Mouse (Mus musculus) neural tube, embryonic 14.5 days (tissue): ENCODE data around the gene Clint1. TPM values are rescaled to one million over a fixed set of nuclear protein-coding genes. Genes with fewer than 3 reads are reported as not detected.

Experiments
- ATAC-seq: fragments of 200-750 bp; cut with Nextera tagmentation; 2 replicates; pipeline ENCODE4 v1.8.0; 2017; ENCODE audit warnings: low read depth, mild to moderate bottlenecking, moderate TSS enrichment, moderate library complexity
- H3K27ac ChIP-seq: fragments of 300-500 bp; sonication (generic); 2 replicates; pipeline ENCODE4 v1.5.1; 2014; ENCODE audit warnings: low read depth, mild to moderate bottlenecking, control low read depth, low read length, moderate library complexity, mixed read lengths
- H3K27me3 ChIP-seq: fragments of 300-500 bp; sonication (generic); 2 replicates; pipeline ENCODE4 v1.6.1; 2014; ENCODE audit warnings: low read length; ENCODE audit not compliant: control insufficient read depth, insufficient read depth
- H3K36me3 ChIP-seq: fragments of 300-500 bp; sonication (generic); 2 replicates; pipeline ENCODE4 v1.6.1; 2014; ENCODE audit warnings: low read length, mixed read lengths; ENCODE audit not compliant: control insufficient read depth, insufficient read depth
- H3K4me1 ChIP-seq: fragments of 300-500 bp; sonication (generic); 2 replicates; pipeline ENCODE4 v1.6.1; 2014; ENCODE audit warnings: low read length; ENCODE audit not compliant: control insufficient read depth, insufficient read depth
- H3K4me2 ChIP-seq: fragments of 300-500 bp; sonication (generic); 2 replicates; pipeline ENCODE4 v1.6.1; 2014; ENCODE audit warnings: mild to moderate bottlenecking, low read depth, low read length, control low read depth
- H3K4me3 ChIP-seq: fragments of 300-500 bp; sonication (generic); 2 replicates; pipeline ENCODE4 v1.5.1; 2014; ENCODE audit warnings: low read depth, low read length, control low read depth, mixed read lengths
- H3K9ac ChIP-seq: fragments of 300-500 bp; sonication (generic); replicated peaks from 2 replicates; pipeline ENCODE4 v1.6.1; 2014; ENCODE audit warnings: low read depth, mild to moderate bottlenecking, control low read depth, low read length, mixed read lengths
- H3K9me3 ChIP-seq: fragments of 300-500 bp; sonication (generic); 2 replicates; pipeline ENCODE4 v1.6.1; 2016; ENCODE audit warnings: low read length; ENCODE audit not compliant: control insufficient read depth
- WGBS: fragments of 180-500 bp; shearing (Covaris S2); extraction: QIAGEN DNeasy Blood & Tissue Kit; methylation state at CpG from one replicate; pipeline ENCODE4 v1.1.7; 2014; 5-methylcytosine and 5-hydroxymethylcytosine counted together
- polyA plus RNA-seq: library from polyadenylated mRNA; unstranded; fragments of >200 nt; fragmentation: Nextera tagmentation; extraction: Ambion mirVana; gene quantifications from 2 replicates; pipeline ENCODE4 v1.2.1, GENCODE M21; 2014

Clint1 gene
- polyA plus RNA-seq, 1 experiment from 2014 or later = 34.5 TPM

- Histone ChIP-seq H3K9me3 (no peaks in the 10 kb centered on the region), H3K36me3 (no peaks in the 10 kb centered on the region), H3K4me3 (peak overlapping the region; percentile 94), H3K27ac (no peak overlapping the region), H3K9ac (peak overlapping the region; percentile 82; the same call in 1 of the 2 replicates), H3K27me3 (no peaks in the 10 kb centered on the region), H3K4me1 (peaks cover 9% of the 10 kb centered on the region; the same call in 1 of the 2 replicates), H3K4me2 (peak overlapping the region; percentile 74)
- ATAC-seq = no peak
- 48% methylated on average over 7 of the region's 7 CpGs for WGBS
Measured at GRCm38 (mm10) chr11:45943108-45943705, 91.4 kb downstream of the Clint1 start.

GRCm38 (mm10) chr11:45943891-45944642 lies 92.2 kb downstream of the Clint1 start:
- peak; percentile 66 for ATAC-seq
- Histone ChIP-seq H3K27ac (peak overlapping the region; percentile 78), H3K9ac (peak overlapping the region; percentile 82), H3K9me3 (no peaks in the 10 kb centered on the region), H3K27me3 (no peaks in the 10 kb centered on the region), H3K4me1 (peaks cover 9% of the 10 kb centered on the region; the same call in 1 of the 2 replicates), H3K4me3 (peak overlapping the region; percentile 94), H3K4me2 (peak overlapping the region; percentile 74), H3K36me3 (no peaks in the 10 kb centered on the region)
- WGBS = under 1% methylated on average over 48 of the region's 49 CpGs

GRCm38 (mm10) chr11:45944643-45945156 lies 92.8 kb downstream of the Clint1 start, which contains the start of gene Lsm11:
TSS of gene Lsm11 (minus strand) at chr11:45944935.
- no peaks in the 10 kb centered on the region for H3K27me3 ChIP-seq
- H3K4me1 ChIP-seq = peaks cover 9% of the 10 kb centered on the region; the same call in 1 of the 2 replicates
- H3K36me3 ChIP-seq = no peaks in the 10 kb centered on the region
- H3K4me2 ChIP-seq = peak within 1 kb of the TSS; percentile 74
- H3K9ac ChIP-seq = peak within 1 kb of the TSS; percentile 82
- ATAC-seq = peak; percentile 87
- peak within 1 kb of the TSS; percentile 94 for H3K4me3 ChIP-seq
- H3K27ac ChIP-seq = peak within 1 kb of the TSS; percentile 78
- WGBS = under 1% methylated on average over 54 of the region's 55 CpGs
- no peaks in the 10 kb centered on the region for H3K9me3 ChIP-seq

GRCm38 (mm10) chr11:45946796-45947195 lies 94.9 kb downstream of the Clint1 start:
- Histone ChIP-seq H3K27me3 (no peaks in the 10 kb centered on the region), H3K9ac (no peak overlapping the region), H3K4me1 (peaks cover 9% of the 10 kb centered on the region; the same call in 1 of the 2 replicates), H3K4me2 (no peak overlapping the region), H3K9me3 (no peaks in the 10 kb centered on the region), H3K4me3 (no peak overlapping the region), H3K27ac (no peak overlapping the region), H3K36me3 (peaks cover 10% of the 10 kb centered on the region; the same call in 1 of the 2 replicates)
- ATAC-seq = no peak
- 91% methylated on average over 4 of the region's 4 CpGs for WGBS

GRCm38 (mm10) chr11:45947491-45947890 lies 95.6 kb downstream of the Clint1 start:
- H3K36me3 ChIP-seq = peaks cover 15% of the 10 kb centered on the region; the same call in 1 of the 2 replicates
- WGBS = 85% methylated on average over 2 of the region's 2 CpGs
- no peak overlapping the region for H3K27ac ChIP-seq

GRCm38 (mm10) chr11:45955127-45955627 lies 103.3 kb downstream of the Clint1 start, which contains the start of gene Thg1l:
TSS of gene Thg1l (minus strand) at chr11:45955494.
- Histone ChIP-seq H3K36me3 (peaks cover 15% of the 10 kb centered on the region; the same call in 1 of the 2 replicates), H3K27ac (peak within 1 kb of the TSS; percentile 39; the same call in 1 of the 2 replicates), H3K9ac (peak within 1 kb of the TSS; percentile 48; the same call in 1 of the 2 replicates), H3K4me1 (no peaks in the 10 kb centered on the region), H3K4me2 (peak within 1 kb of the TSS; percentile 50), H3K4me3 (peak within 1 kb of the TSS; percentile 70), H3K9me3 (no peaks in the 10 kb centered on the region), H3K27me3 (no peaks in the 10 kb centered on the region)
- under 1% methylated on average over 32 of the region's 32 CpGs for WGBS
- peak; percentile 99 for ATAC-seq

More at GRCm38 (mm10) chr11:45947491-45947890, 95.6 kb downstream of the Clint1 start:
- Histone ChIP-seq H3K4me1 (peaks cover 9% of the 10 kb centered on the region; the same call in 1 of the 2 replicates), H3K27me3 (no peaks in the 10 kb centered on the region), H3K9me3 (no peaks in the 10 kb centered on the region), H3K4me2 (no peak overlapping the region), H3K9ac (no peak overlapping the region), H3K4me3 (no peak overlapping the region)
- ATAC-seq = no peak

- ATAC-seq = no peak
- Histone ChIP-seq H3K27ac (no peak overlapping the region), H3K9me3 (no peaks in the 10 kb centered on the region), H3K9ac (no peak overlapping the region), H3K36me3 (no peaks in the 10 kb centered on the region), H3K4me2 (no peak overlapping the region), H3K27me3 (no peaks in the 10 kb centered on the region), H3K4me1 (no peaks in the 10 kb centered on the region), H3K4me3 (no peak overlapping the region)
- 79% methylated on average over 3 of the region's 3 CpGs for WGBS
Measured at GRCm38 (mm10) chr11:45959598-45959997, 107.7 kb downstream of the Clint1 start.

- Histone ChIP-seq H3K4me3 (no peak overlapping the region), H3K4me1 (no peaks in the 10 kb centered on the region), H3K4me2 (no peak overlapping the region), H3K36me3 (no peaks in the 10 kb centered on the region), H3K27me3 (no peaks in the 10 kb centered on the region), H3K9me3 (no peaks in the 10 kb centered on the region), H3K27ac (no peak overlapping the region), H3K9ac (no peak overlapping the region)
- ATAC-seq = no peak
- 81% methylated on average over 5 of the region's 5 CpGs for WGBS
Measured at GRCm38 (mm10) chr11:45960003-45960402, 108.2 kb downstream of the Clint1 start.
